Mouse (Mus musculus): ENCODE measurements around the gene Slmap. TPM values are rescaled to one million over a fixed set of nuclear protein-coding genes. Genes with fewer than 3 reads are reported as not detected.

Slmap gene
- 71.4 to 81.1 TPM (median 74.6 TPM) in 4 replicates for total RNA-seq (2023; ENCODE audit: inconsistent age)

GRCm38 (mm10) chr14:26534757-26535479, at the start of gene Slmap:
Gene Slmap (minus strand): TSS chr14:26534931.

DNA sequence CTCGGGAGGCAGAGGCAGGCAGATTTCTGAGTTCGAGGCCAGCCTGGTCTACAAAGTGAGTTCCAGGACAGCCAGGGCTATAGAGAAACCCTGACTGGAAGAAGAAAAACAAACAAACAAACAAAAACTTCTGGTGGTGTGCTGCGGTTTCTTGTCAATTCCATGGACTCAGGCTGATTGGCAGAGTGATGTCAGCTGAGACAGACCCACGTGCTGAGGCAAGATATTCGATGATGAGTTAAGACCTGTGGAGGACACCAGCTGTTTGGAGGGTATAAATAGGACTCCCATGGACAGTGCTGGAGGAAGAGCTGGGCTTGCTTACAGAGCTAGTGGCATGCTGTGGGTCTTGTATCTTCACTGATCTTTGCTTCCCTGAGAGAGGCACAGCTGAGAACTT, 38.8 kb upstream of the Slmap start, which contains the start of gene Dennd6a:
TSS of gene Dennd6a (plus strand) at position 301 of the 400 bp plus-strand sequence.

Other genes with a start within 250 kb of the Slmap start
- gene Dennd6a, start 38.9 kb upstream of the Slmap start, total RNA-seq (2023; ENCODE audit: inconsistent age), result 53.8 to 64.1 TPM (median 59.3 TPM) in 4 replicates
- 155 to 204 TPM (median 175 TPM) in 4 replicates for gene Arf4, start 103.1 kb upstream of the Slmap start, total RNA-seq (2023; ENCODE audit: inconsistent age)
- 11.1 to 11.7 TPM (median 11.2 TPM) in 4 replicates for gene Pde12, start 135.0 kb upstream of the Slmap start, total RNA-seq (2023; ENCODE audit: inconsistent age)
- 0.35 to 1.9 TPM (median 1.3 TPM) in 4 replicates for gene Dnah12, start 158.3 kb upstream of the Slmap start, total RNA-seq (2023; ENCODE audit: inconsistent age)